Mouse (Mus musculus): ENCODE results near the gene Lsm11.
"Not testable (repeated sequence)": the region's sequence is repeated elsewhere in the genome, so short reads cannot be mapped to it uniquely, and the experiment has no call there.

Gene Lsm11

DNA sequence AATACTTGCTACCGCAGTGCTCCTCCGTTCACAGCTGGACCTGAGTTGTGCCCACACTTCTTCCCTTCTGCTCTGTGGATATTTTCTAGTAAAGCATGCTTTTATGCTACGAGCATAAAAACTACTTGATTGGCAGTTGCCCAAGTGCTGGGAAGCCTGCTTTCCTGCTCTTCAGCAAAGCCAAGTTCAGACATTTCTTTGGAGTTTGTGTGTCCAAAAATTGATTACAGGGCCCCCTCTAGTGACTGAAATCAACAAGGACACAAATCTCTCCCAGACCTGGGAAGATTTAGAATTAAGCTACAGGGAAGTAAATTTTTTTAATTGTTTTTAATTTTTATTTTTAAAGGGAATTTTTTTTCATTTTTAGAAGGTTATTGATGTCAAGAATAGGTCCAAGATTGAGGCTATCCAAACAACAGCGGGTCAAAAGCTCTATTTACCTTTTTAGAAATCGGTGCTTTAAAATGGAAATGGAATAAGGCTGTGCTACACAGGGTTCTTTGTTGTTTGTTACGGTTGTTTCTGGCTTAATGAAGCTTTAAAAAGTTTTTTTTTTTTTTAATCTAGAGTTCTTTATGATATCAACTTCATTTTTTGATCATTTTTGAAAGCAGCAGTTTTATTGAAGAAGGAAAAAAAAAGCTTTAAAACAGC, 63.6 kb downstream of the Lsm11 start:
- no peak for DNase-seq

DNA sequence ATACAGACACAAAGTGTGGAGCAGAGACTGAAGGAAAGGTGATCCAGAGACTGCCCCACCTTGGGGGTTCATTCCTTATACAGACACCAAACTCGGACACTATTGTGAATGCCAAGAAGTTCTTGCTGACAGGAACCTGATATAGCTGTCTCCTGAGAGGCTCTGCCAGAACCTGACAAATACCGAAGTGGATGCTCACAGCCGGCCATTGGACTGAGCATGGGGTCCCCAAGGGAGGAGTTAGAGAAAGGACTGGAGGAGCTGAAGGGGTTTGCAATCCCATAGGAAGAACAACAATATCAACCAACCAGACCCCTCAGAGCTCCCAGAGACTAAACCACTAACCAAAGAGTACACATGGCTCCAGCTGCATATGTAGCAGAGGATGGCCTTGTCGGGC, 65.4 kb downstream of the Lsm11 start:
- DNase-seq: not testable (repeated sequence)
